Mouse (Mus musculus): Measurements from ENCODE around the gene Plxdc1.

DNA sequence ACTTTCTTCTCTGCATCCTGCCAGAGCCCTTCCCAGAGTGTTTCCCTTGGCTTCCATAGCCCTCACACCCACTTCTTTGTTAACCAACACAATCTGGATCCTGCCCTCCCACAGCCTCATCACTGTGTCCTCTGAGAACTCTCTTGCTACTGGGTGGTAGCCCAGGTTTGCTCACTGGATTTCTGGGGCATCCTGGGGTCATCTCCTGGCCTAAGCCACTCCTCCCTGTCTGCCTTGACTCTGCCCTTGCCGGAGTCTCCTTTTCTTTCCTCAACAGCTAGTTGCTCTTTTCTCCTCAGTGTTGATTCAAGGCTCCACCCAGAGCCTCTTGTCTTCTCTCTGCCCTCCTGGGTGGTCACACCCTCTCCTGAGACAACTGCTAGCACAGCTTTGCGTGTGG, 80.3 kb downstream of the Plxdc1 start:
- no peak for TF ChIP-seq CTCF (IDR thresholded peaks at IDR 0.05; ENCODE audit: insufficient read depth, low read depth, low read length)
- TF ChIP-seq POLR2A (IDR thresholded peaks at IDR 0.05; ENCODE audit: insufficient read depth, low read depth, low read length): no peak
